Mouse (Mus musculus) forebrain, embryonic 14.5 days (tissue): ENCODE data around the gene Tmem201. TPM values are rescaled to one million over a fixed set of nuclear protein-coding genes. Genes with fewer than 3 reads are reported as not detected.

ENCODE experiments used
- ATAC-seq: fragments of 200-750 bp; cut with Nextera tagmentation; 2 replicates; pipeline ENCODE4 v1.8.0; 2017; ENCODE audit warnings: mild to moderate bottlenecking, moderate library complexity
- DNase-seq: peaks from one replicate; pipeline ENCODE4 v3.0.0-alpha.2; 2015; ENCODE audit warnings: low spot score
- H3K27ac ChIP-seq: fragments of 300-500 bp; sonication (generic); 2 replicates; pipeline ENCODE4 v1.5.1; 2014; ENCODE audit warnings: low read depth, mild to moderate bottlenecking, control low read depth, low read length, moderate library complexity
- H3K27me3 ChIP-seq: fragments of 300-500 bp; sonication (generic); replicated peaks from 2 replicates; pipeline ENCODE4 v1.6.1; 2014; ENCODE audit warnings: low read length, control low read depth, mixed read lengths; ENCODE audit not compliant: control insufficient read depth, insufficient read depth
- H3K36me3 ChIP-seq: fragments of 300-500 bp; sonication (generic); 2 replicates; pipeline ENCODE4 v1.6.1; 2014; ENCODE audit warnings: low read length, control low read depth; ENCODE audit not compliant: control insufficient read depth, insufficient read depth
- H3K4me1 ChIP-seq: fragments of 300-500 bp; sonication (generic); 2 replicates; pipeline ENCODE4 v1.6.1; 2014; ENCODE audit warnings: antibody characterized with exemption, low read length, control low read depth; ENCODE audit not compliant: control insufficient read depth, insufficient read depth
- H3K4me2 ChIP-seq: fragments of 300-500 bp; sonication (generic); 2 replicates; pipeline ENCODE4 v1.6.1; 2014; ENCODE audit warnings: mild to moderate bottlenecking, control low read depth, low read length
- H3K4me3 ChIP-seq: fragments of 300-500 bp; sonication (generic); 2 replicates; pipeline ENCODE4 v1.5.1; 2014; ENCODE audit warnings: low read depth, low read length, control low read depth
- H3K9ac ChIP-seq: fragments of 300-500 bp; sonication (generic); 2 replicates; pipeline ENCODE4 v1.6.1; 2014; ENCODE audit warnings: mild to moderate bottlenecking, low read length, control low read depth, moderate library complexity
- H3K9me3 ChIP-seq: fragments of 300-500 bp; sonication (generic); replicated peaks from 2 replicates; pipeline ENCODE4 v1.6.1; 2016; ENCODE audit warnings: low read length, control low read depth, mixed read lengths; ENCODE audit not compliant: control insufficient read depth
- WGBS: fragments of 180-500 bp; shearing (Covaris S2); extraction: QIAGEN DNeasy Blood & Tissue Kit; methylation state at CpG from one replicate; pipeline ENCODE4 v1.1.7; 2014; 5-methylcytosine and 5-hydroxymethylcytosine counted together
- polyA plus RNA-seq: library from polyadenylated mRNA; unstranded; fragments of >200 nt; fragmentation: Nextera tagmentation; extraction: Ambion mirVana; gene quantifications from 2 replicates; pipeline ENCODE4 v1.2.1, GENCODE M21; 2014

The Tmem201 gene
- polyA plus RNA-seq, 1 experiment from 2014 or later, result 20.4 TPM

DNA sequence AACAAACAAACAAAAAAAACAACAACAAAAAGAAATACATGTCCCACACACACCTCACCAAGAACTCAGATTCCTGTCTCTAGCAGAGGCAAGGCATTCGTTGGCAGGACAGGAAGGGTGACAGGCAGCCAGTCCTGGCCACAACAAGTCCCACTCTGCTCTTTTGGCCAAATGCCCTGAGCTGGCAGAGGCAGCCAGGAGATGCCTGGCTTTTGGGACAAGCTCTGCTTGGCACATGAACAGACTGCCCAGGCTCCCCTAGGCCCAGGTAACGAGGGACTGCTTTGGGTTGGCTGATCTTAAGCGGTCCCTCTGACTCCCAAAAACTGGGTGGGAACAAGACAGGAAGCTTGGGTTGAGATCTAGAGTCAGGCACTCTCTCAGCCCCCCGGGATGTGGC is 1.3 kb downstream of the Tmem201 start:
- ATAC-seq (no peak), DNase-seq (peak; percentile 72)
- Histone ChIP-seq H3K4me2 (peak overlapping the region; percentile 98), H3K36me3 (peaks cover 11% of the 10 kb centered on the region), H3K9ac (peak overlapping the region; percentile 87), H3K4me1 (peaks cover 36% of the 10 kb centered on the region), H3K27ac (no peak overlapping the region), H3K27me3 (no peaks in the 10 kb centered on the region), H3K9me3 (no peaks in the 10 kb centered on the region), H3K4me3 (peak overlapping the region; percentile 84)
- 30% methylated on average over 4 of the region's 4 CpGs for WGBS

DNA sequence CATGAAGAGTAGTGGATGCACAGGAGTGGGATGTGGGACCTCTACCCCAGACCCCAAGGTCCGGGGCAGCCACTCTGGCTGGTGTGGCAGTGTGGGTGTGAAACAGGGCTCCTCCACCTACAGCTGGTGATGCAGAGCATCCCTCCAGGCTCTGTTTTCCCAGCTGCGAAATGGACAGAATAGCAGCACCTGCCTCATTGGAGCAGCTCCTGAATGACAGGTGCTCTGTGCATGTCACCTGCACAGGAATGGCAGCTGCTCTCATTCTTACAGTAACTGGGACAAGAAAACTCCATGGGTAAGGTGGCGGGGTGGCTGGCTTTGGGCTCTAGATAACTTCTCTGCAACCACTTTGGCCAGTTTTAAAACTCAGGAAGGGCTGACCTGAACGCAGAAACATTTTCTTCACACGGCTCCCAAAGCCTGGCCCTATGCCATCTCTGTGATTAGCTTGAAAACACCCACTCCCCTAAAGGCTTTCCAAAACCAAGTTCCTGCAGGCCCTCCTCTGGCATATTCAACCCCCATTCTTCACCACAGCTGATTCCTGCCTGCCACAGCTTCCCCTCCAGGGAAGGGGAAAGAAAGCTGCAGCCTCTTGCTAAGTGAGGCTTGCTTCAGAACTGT is 2.1 kb downstream of the Tmem201 start:
- WGBS, result 73% methylated on average over 5 of the region's 5 CpGs

GRCm38 (mm10) chr4:149734730-149735475 is 2.9 kb downstream of the Tmem201 start:
- H3K4me2 ChIP-seq, result 0 out of 2 replicates have a peak overlapping the region, but pooled peaks have one; percentile 7

More for the DNA sequence above, 2.1 kb downstream of the Tmem201 start:
- ATAC-seq, result no peak
- H3K27ac ChIP-seq, result peak overlapping the region; percentile 29; the same call in 1 of the 2 replicates
- H3K27me3 ChIP-seq, result no peaks in the 10 kb centered on the region
- H3K9ac ChIP-seq, result peak overlapping the region; percentile 87
- peaks cover 36% of the 10 kb centered on the region for H3K4me1 ChIP-seq
- peaks cover 16% of the 10 kb centered on the region for H3K36me3 ChIP-seq
- no peak overlapping the region for H3K4me3 ChIP-seq
- H3K9me3 ChIP-seq, result no peaks in the 10 kb centered on the region
- peak overlapping the region; percentile 98 for H3K4me2 ChIP-seq
- DNase-seq, result no peak

GRCm38 (mm10) chr4:149734246-149734645 is 3.6 kb downstream of the Tmem201 start:
- no peak overlapping the region for H3K4me2 ChIP-seq
- WGBS, result 83% methylated on average over 6 of the region's 6 CpGs
- H3K4me1 ChIP-seq, result peaks cover 36% of the 10 kb centered on the region

More at GRCm38 (mm10) chr4:149734730-149735475, 2.9 kb downstream of the Tmem201 start:
- peak overlapping the region; percentile 29 for H3K9ac ChIP-seq
- peaks cover 36% of the 10 kb centered on the region for H3K4me1 ChIP-seq
- H3K36me3 ChIP-seq, result peaks cover 22% of the 10 kb centered on the region
- no peak for ATAC-seq
- 83% methylated on average over 10 of the region's 10 CpGs for WGBS
- peak overlapping the region; percentile 69; the same call in 1 of the 2 replicates for H3K27ac ChIP-seq
- H3K9me3 ChIP-seq, result no peaks in the 10 kb centered on the region
- DNase-seq, result no peak
- H3K27me3 ChIP-seq, result no peaks in the 10 kb centered on the region
- H3K4me3 ChIP-seq, result no peak overlapping the region

GRCm38 (mm10) chr4:149733748-149734147 is 4.1 kb downstream of the Tmem201 start:
- H3K9me3 ChIP-seq, result no peaks in the 10 kb centered on the region
- H3K4me3 ChIP-seq, result no peak overlapping the region
- no peaks in the 10 kb centered on the region for H3K27me3 ChIP-seq
- H3K9ac ChIP-seq, result peak overlapping the region; percentile 29; the same call in 1 of the 2 replicates
- peaks cover 34% of the 10 kb centered on the region for H3K36me3 ChIP-seq
- H3K27ac ChIP-seq, result peak overlapping the region; percentile 69; the same call in 1 of the 2 replicates
- WGBS, result 51% methylated on average over 6 of the region's 6 CpGs
- no peak for ATAC-seq
- DNase-seq, result peak; percentile 62
- H3K4me1 ChIP-seq, result peaks cover 36% of the 10 kb centered on the region
- peak overlapping the region; percentile 10 for H3K4me2 ChIP-seq

More at GRCm38 (mm10) chr4:149734246-149734645, 3.6 kb downstream of the Tmem201 start:
- DNase-seq (no peak), ATAC-seq (no peak)
- H3K9me3 ChIP-seq, result no peaks in the 10 kb centered on the region
- no peak overlapping the region for H3K4me3 ChIP-seq
- peaks cover 29% of the 10 kb centered on the region for H3K36me3 ChIP-seq
- no peaks in the 10 kb centered on the region for H3K27me3 ChIP-seq
- H3K27ac ChIP-seq, result peak overlapping the region; percentile 69; the same call in 1 of the 2 replicates
- H3K9ac ChIP-seq, result 0 out of 2 replicates have a peak overlapping the region, but pooled peaks have one; percentile 29

DNA sequence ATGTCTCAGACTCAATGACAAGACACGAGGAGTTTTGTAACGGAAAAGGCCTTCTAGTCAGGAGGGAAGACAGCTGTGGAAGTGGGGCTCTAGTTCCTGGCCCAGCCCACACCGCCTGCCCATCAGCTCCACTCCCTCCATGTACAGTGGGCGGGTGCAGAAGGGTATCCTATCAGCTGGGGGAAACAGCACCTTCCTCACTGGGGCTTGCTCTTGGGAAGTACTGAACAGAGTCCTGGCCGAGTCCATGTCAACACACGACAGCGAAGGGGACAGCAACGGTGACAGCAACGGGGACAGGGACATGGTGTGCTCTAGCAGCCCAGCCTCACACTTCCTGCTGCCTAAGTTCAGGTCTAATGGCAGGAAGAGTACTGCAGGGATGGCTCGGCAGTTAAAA is 5.0 kb downstream of the Tmem201 start:
- 83% methylated on average over 10 of the region's 10 CpGs for WGBS
- H3K36me3 ChIP-seq, result peaks cover 40% of the 10 kb centered on the region
- DNase-seq, result no peak
- no peak overlapping the region for H3K27ac ChIP-seq
- peaks cover 36% of the 10 kb centered on the region for H3K4me1 ChIP-seq
- H3K4me2 ChIP-seq, result no peak overlapping the region
- no peak overlapping the region for H3K4me3 ChIP-seq
- H3K9me3 ChIP-seq, result no peaks in the 10 kb centered on the region
- no peak overlapping the region for H3K9ac ChIP-seq
- no peak for ATAC-seq
- H3K27me3 ChIP-seq, result no peaks in the 10 kb centered on the region

GRCm38 (mm10) chr4:149732313-149732712 is 5.5 kb downstream of the Tmem201 start:
- no peak overlapping the region for H3K27ac ChIP-seq

GRCm38 (mm10) chr4:149730827-149731226 is 7.0 kb downstream of the Tmem201 start:
- Histone ChIP-seq H3K27me3 (no peaks in the 10 kb centered on the region), H3K36me3 (peaks cover 60% of the 10 kb centered on the region), H3K4me3 (no peak overlapping the region), H3K27ac (no peak overlapping the region), H3K4me2 (no peak overlapping the region), H3K9ac (no peak overlapping the region), H3K4me1 (peaks cover 23% of the 10 kb centered on the region), H3K9me3 (no peaks in the 10 kb centered on the region)
- 86% methylated on average over 7 of the region's 7 CpGs for WGBS
- no peak for DNase-seq
- ATAC-seq, result no peak

More at GRCm38 (mm10) chr4:149732313-149732712, 5.5 kb downstream of the Tmem201 start:
- H3K4me3 ChIP-seq, result no peak overlapping the region
- no peaks in the 10 kb centered on the region for H3K9me3 ChIP-seq
- H3K36me3 ChIP-seq, result peaks cover 45% of the 10 kb centered on the region
- H3K27me3 ChIP-seq, result no peaks in the 10 kb centered on the region
- no peak overlapping the region for H3K4me2 ChIP-seq
- H3K4me1 ChIP-seq, result peaks cover 36% of the 10 kb centered on the region
- 89% methylated on average over 3 of the region's 3 CpGs for WGBS
- ATAC-seq, result no peak
- H3K9ac ChIP-seq, result no peak overlapping the region
- no peak for DNase-seq
